Mouse (Mus musculus): ENCODE measurements at regions not wholly inside any gene's neighbourhood (a gene's known extent, or its start where the extent isn't known, plus 50 kb on each side); places are given as distances from the start of the nearest gene placed in this dataset.

DNA sequence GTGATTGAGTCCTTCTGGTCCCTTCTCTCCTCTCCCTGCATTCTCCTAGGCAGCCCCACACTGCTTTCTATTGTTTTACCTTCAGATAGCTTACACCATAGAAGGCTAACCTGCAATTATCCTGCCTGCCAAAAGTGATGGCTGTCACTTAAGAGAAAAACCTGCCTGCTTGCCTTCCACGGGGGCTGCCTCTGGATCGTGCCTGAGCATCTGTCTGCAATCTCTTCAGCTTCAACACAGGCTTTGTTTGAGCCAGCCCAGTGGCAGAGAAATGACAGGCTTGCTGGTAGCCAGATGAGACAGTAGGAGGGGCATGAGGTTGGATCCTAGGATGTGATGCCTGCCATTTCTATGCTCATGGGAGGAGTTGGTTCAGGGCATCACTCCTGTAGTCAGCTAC lies 345.2 kb upstream of the Tshz3 start:
- no peak for DNase-seq

DNA sequence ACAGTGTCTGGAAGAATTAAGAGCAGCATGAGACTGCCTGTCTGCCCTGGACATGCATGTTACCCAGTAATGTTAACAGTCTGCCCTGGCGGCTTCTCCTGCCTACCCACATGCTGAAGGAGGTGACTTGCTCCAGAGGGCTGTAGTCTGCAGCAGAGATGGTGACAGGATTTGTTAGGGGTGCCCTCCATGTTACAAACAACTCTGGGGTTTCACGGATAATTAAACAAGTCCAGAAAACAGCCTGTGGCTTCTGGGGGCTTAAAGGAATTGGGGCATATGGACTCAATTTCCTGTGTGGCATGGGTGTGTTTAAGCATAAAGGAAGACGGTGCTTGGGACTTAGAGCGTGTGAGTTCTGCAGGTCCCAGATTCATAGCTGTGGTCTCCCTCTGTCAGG lies 347.3 kb upstream of the Tshz3 start:
- no peak for DNase-seq

DNA sequence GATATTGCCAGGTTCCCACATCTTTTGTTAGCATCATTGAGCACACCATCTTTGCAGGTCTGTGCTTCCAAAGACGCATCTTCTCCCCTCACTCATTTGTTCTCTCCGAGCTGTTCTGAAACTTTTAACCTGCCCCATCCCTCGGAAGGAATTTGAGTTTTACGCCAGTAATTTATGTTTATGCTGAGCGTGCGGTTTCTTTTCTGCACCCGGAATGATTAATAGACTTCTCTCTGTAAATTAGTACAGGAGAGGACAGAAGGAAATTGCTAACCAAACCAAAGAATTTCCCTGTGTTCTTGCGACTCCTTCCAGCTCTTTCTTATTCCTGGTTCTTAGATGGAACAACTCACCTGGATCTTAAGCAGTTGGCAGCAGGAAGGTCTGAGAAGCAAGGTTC lies 349.7 kb upstream of the Tshz3 start:
- DNase-seq = no peak

DNA sequence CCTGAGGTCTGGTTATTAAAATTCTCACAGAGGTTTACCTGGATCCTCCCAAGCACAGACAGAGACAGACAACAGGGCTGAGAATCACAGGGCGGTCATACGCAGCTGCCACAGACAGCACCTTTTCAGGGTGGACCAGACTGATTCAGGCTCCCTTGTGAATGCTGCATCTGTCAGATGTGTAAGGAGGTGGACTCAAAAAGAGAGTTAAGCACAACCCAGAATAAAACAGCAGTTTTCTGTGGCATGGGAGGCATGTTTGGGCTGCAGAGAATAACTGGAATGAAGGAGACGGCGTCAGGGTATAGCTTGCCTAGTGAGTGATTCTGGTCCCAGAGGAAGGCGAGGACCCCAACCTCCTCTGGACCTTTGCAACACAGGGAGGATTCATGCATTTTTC lies 363.1 kb upstream of the Tshz3 start:
- DNase-seq = no peak

DNA sequence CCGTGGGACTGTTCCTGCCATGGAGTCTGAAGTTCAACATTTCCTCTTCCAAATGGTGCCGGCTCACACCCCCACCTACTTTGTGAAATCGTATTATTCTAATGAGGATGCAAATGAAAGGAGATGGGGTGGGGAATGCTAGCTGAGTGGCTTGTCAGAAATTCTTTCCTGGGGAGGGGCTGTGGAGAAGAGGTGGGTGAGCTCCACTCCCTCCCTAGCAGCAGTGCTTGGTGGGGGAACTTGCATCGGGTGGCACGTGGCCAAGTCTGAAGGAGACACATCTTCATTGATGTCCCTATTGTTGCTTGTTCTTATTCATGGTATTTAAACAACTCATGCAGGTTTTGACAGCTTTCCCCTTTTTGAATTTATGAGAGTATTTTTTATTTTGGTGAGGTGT lies 363.8 kb upstream of the Tshz3 start:
- no peak for DNase-seq

DNA sequence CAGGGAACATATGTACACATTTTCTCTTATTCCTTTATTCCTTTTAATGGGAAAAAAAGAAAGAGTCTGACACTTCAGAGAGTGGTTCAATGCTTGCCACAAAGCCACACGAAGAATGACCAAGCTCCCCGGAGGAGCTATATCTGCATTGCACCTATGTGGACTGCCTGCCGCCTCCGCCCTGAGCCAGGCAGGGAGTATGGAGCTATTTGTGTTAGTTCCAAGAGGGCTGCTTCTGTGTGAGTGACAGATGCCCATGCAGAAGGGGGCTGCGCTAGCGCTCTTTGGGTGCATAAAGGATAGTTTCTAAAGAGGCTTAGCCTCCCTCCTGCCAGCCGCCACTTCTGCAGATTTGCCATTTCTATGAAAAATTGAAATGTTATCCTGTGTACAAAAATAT lies 365.3 kb upstream of the Tshz3 start:
- no peak for DNase-seq

DNA sequence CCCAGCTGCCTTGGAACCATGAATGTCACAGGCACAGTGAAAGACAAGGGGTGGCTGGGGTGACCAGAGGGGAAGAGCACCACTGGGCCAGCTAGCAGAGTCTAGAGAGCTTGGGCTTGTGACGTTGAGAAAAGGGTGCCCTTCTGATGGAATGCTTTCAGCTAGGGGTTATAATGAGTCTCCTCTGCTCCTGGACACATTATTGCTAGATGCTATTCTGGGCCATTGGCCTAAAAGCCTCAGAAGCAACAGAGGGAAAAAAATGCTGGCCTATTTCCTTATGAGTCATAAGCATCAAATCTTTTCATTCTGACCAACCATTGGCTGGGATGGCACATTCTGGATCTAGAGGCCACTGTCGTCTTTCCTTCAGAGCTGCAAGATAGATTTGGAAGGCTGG lies 369.8 kb upstream of the Tshz3 start:
- no peak for DNase-seq

DNA sequence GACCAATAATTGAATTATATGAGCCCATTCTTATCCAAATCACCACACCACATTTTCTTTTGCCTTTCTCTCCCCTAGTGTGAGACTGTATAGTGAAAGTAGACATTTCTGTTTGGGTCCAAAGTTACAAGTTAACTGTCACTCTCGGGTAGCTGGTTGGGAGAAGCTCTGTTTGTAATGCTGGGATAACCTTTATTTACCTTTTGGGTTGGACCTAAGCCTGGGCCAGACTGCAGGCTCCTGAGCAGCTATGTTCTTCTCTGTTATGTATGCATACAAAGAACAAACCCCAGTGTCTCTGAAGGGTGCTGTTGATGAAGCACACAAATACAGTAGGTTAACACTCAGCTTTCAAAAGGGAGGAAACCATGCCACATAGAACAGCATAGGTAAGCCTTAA lies 373.9 kb upstream of the Tshz3 start:
- DNase-seq = no peak

DNA sequence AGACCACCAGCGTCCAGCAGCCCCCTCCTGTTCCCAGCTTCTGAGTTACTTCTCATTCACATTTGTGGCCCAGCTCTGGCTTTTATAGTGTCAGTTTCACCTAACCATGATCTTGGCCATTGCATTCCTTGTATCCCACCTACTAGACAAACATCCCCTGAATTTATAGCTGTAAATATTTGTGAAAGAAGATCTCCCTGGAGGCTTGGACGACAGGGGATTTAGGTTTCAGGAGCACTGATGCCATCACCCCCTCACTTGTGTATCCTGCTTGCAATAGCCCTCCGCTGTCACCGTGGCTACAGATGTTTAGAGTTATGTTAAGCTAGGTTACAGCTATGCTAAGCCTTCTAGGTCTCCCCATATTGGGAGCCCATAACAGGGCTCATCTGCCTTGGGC lies 375.7 kb upstream of the Tshz3 start:
- DNase-seq = no peak

DNA sequence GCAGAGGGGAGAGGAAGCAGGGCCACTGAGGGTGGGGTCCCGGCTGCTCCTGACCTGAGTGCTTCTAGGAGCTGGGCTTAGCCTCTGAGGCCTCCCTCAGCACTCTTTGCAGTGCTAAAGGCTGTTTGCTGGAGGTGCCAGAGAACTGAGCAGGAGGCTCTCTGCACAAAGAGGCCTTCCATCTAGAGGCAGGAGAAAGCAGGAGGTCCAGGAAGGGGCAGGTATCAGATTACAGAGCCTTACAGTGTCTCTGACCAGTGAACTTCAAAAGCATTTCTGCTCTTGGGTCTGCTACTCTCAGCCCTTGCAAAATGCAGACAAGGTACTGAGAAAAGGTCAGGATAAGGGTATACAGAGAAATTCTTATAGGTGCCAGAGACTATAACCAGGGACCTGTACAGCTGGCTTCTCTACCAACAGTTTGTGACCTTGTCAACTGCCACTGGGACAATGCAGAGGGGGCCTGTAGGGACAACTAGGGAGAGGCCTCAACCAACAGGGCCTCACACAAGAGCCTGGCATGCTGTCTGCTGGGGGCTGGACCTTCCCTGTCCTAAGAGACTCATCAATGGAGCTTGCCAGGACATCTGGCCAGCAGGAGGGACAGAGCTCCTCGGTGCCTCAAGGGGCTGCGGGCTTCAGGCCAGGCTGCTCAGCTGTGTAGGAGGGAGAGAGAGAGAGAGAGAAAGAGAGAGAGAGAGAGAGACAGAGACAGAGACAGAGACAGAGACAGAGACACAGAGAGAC lies 380.3 kb upstream of the Tshz3 start:
- DNase-seq = no peak

DNA sequence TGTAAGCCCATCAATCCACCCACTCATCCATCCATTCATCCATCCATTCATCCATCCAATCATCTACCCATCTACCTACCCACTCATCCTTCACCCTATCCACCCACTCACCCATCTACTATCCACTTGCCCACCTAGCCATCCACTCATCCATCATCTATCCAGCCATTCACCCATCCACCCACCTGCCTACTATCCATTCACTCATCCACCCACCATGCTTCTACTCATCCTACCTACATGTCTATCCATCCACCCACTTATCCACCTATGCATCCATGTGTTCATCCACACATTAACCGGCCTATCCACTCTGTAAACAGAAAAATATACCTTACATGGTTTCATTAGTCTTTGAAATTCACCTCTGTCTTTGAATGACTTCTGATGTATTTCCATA lies 384.2 kb upstream of the Tshz3 start:
- DNase-seq = no peak

DNA sequence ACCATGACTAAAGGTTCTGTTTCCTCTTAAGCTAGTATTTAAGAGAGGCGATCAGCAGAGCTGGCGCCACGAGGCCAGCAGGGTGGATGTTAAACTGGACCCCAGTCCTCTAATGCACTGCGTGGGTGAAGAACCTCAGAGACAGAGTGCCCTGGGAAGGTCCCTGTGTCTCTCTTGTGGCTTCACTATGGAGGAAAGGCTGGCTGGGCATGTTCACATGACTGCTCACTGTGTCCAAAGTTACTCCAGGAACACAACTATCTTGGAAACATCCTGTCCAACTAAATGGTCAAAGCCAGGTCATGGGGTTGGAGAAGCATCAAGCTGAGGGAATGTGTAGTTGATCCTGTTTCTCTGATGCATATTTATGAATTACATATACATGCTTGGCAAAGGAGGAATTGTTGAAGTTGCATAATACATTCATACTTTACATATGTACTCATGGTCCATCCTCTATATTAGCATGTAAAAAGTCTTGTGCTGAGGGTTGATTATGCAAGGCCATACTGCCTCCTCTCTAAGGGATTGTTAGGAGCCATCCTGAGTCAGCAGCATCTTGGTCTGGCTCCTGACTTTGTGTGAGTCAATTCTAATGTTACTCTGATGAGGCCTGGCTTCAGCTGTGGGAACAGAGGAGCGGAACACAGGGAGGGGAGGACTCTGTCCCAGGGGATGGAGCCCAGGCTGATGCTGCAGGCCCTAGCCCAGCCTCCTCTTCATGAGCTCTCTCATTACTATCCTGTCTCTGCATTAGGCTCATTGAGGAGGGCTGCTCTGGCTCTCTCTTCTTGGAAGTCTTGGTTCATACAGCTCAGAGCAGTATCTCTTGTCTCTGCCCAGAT lies 387.9 kb upstream of the Tshz3 start:
- DNase-seq = no peak

DNA sequence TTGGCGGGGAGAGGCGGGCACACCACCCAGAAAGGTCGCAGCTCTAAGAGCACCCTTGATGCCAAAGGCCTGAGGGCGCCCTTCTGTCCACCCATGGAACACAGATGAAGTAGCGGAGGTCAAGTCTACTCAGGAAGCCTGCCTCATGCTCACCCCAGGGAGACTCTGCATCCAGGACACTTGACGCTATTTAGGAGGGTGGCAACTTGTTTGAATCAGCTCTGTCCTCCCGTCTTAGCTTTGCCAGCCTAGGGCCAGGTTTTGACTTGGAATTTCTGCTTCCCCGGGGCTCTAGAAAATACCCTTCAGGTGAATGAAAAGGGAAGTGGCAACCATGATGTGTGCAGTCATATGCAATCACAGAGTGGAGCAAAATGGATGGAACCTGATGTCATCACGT lies 389.2 kb upstream of the Tshz3 start:
- DNase-seq = no peak

DNA sequence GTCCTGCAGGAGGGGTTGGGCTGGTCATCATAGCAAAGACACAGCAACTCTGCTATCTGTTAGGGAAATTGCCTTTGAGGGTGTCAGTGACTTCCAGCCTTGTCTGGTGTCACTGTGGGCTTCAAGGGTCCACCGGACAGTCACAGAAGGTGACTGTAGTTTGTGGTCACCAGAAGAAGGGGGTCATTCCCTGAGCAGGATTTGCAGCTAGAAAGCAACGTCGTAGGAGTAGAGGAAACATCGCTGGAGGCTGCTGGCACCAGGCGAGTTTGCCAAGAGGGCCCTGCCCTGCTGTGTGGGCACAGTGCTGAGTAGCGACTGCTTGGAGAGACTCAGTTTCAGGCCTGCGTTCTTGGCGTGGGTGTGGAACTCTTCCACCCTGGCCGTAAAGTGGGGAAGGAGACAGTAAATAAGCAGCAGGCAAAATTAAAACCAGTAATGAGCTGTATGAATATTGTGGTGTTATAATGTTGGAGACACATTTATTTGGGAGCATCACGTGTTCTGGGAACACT lies 389.8 kb upstream of the Tshz3 start:
- no peak for DNase-seq

DNA sequence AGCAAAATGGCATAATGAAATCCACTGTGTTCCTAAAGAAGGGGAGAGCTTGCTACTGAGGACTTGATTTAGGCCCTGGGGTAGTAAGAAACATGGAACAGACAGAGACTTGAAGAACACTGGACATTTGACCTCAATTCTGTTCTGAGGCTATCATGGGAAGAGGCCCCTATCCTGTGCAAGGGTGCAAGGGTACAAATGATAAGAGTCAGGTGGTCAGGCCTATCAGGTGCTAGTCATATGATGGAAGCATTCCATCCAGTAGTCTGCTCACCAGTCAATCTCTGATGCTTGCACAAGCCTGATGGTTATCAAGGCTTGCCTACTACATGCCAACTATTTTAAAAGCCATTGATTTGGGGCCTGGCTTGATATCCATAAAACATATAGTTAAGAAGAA lies 420.6 kb upstream of the Tshz3 start:
- DNase-seq = no peak

DNA sequence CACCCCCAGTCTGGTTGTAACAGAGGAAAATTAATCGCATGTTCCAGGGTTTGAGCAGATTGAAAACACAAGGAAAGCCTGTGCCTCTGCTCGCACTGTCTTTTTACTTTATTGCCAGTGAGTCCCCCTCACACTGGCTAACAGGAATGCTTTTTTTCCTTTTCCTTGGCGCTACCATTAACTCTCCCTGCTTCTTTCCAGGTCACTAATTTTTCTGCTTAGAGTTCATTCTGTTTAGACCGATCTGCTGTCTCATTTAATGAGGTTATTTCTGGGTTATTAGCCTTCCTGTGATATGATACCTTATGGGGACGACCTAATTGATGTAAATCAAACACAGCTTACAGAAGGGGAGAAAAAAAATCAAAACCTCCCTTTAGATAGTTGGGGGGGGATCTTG lies 429.0 kb upstream of the Tshz3 start:
- no peak for DNase-seq

DNA sequence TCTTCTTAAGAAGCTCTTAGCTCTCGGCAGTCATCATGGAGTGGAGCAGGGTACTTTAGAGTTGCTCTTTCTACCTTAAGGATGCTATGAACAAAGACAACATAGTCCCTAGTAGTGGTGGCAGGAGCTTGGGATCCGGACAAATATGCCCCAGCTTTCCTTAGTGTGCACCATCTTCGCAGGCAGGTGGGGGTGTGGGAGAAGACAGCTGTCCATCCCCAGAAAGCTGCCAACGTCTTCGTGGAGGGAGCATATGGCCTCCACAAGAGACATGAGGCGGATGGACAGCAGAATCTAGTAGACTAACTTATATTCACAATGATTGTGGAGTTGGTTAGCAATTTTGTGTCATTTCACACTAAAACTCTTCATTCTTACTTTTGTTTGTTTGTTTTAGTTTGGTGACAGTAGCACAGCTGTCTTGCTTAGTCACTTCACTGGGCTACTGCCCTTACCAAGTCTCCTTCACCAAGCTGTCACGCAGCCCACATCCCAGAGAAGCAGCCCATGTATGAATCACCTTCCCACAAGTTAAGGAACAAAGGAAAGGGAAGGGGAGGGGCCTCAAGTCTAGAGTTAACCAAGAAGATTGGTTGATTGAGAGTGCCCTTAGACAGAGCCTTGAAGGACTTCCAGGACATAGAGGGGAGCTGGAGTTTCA lies 432.6 kb upstream of the Tshz3 start:
- DNase-seq = no peak

DNA sequence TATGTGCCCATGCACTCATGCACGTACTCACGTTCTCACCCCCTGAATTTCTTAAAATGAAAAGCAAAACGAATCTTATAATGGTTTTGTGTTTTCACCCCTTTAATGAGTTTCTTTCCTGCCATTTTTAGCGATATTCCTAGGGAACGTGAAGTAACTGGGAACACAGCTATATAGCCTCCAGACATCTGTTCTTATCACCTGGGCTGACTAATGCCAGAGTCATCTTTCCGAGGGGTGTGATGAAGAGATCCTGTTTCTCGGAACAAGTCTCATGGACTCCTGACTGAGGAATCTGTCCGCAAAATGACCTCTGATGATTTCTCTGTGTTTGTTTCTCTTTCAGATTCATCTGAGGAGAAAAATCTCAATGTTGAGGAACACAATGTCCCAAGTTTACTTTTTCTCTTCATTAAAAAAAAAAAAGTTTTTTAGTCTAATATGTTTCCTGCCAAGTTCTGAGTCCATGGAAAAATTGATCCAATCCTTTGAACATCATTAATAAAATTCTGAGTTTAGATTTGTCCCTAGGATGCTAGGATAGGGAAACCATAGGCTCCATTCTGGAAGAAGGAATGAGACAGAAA lies 435.7 kb upstream of the Tshz3 start:
- DNase-seq = no peak

DNA sequence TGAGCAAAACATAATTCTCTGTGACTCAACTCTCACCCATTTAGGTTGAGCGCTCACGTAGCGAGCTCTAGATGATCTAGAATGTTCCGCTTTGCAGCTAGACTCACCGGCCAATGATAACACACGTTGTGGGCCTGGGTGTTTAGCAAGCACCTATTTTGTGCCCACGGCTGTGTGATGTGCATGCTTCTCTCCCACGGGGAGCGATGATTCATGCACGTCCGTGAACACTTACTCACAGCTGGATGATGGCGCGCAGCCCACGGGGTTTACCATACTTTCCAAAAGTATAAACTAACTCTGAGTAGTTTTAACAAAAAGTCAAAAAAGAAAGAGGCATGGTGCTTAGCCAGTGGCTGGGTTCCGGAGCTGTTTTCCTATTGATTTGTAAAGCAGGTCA lies 440.8 kb upstream of the Tshz3 start:
- DNase-seq = no peak

DNA sequence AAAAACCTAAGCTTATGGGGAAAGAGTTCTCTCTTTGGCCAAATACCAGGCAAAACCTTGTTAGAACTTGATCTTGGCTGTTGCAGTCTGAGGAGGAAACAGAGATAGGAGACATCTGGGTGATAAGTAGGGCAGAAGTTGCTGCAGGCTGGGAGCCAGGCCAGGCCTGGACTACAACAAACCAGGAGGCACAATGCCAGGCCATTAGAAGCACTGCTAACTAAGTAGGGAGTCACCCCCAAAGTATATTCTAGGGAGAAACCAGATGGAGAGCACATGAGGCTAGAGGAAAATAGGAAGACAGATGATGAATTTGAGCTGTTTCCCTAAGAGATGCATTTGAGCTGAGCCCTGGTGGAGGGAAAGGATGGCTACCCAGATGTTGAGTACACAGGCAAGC lies 444.6 kb upstream of the Zfp507 start:
- DNase-seq = no peak

DNA sequence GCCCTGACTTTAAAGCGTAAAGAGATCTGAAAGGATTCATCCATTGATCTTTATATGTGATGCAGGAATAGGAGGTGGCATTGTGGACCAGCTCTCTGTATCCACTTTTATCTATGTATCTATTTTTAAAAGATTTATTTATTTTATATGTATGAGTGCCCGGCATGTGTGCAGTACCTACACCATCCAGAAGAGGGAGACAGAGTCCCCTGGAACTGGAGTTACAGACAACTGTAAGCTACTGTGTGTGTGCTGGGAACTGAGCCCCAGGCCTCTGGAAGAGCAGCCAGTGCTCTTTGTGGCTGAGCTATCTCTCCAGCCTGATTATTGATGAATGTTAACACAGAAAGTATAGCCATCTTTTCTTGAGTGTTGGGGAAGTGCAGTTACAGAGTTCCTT lies 433.9 kb upstream of the Zfp507 start:
- DNase-seq = no peak

DNA sequence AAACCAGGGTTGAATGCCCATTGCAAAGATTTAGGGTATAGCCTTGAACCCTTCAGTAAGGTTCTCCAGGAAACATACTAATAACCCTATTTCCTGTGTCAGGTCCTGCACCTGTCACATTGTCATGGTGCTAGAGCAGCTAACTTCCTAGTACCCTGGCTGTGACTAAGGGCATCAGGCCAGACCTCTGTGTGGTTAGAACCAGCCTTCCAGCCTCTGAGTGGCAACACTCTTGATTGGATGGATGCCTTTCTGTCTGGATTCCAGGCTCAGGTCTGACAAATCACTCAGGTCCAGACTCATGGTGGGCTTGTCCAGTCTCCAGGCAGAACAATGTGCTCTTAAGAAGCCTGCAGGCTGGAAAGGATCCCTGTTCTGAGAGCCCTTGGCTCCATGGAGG lies 426.2 kb upstream of the Zfp507 start:
- DNase-seq = no peak

DNA sequence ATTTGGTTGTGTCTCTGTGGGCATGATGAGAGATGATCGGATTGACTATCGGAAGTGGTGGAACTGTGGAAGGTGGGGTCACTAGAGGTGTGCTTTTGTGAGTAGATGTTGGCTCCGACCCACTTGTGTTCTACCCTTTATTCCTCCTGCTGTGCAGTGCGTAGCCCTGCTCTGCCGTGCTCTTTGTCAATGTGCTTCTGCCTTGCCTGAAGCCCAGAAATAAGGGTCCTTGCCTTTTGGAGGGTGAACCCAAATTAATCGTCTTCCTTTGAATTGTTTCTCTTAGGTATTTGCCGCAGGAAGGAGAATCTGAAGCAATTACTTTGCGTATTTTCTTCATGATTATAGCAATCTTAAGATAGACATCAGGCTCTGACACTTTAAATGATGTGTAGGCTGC lies 421.6 kb upstream of the Zfp507 start:
- no peak for DNase-seq
